Mouse (Mus musculus): ENCODE data around the gene Cenpt.
"Not testable (repeated sequence)": the region's sequence is repeated elsewhere in the genome, so short reads cannot be mapped to it uniquely, and the experiment has no call there.

The Cenpt gene

GRCm38 (mm10) chr8:105854303-105854702, 1.2 kb upstream of the Cenpt start:
- DNase-seq (ENCODE audit: low read depth, low spot score): no peak

- no peak for DNase-seq (ENCODE audit: low read depth, low spot score)
These were observed 840 bp downstream of the Cenpt start for GRCm38 (mm10) chr8:105852146-105852729.

- DNase-seq (ENCODE audit: low read depth, low spot score): peak; percentile 89
These were observed 1.4 kb downstream of the Cenpt start for GRCm38 (mm10) chr8:105851651-105852143.

- DNase-seq (ENCODE audit: low read depth, low spot score): no peak
These were observed 2.5 kb downstream of the Cenpt start for GRCm38 (mm10) chr8:105850611-105851010.

GRCm38 (mm10) chr8:105850014-105850413, 3.1 kb downstream of the Cenpt start:
- no peak for DNase-seq (ENCODE audit: low read depth, low spot score)

GRCm38 (mm10) chr8:105846678-105847077, 6.4 kb downstream of the Cenpt start:
- DNase-seq (ENCODE audit: low read depth, low spot score): no peak

GRCm38 (mm10) chr8:105839209-105839608, 13.9 kb downstream of the Cenpt start:
- DNase-seq (ENCODE audit: low read depth, low spot score): no peak

GRCm38 (mm10) chr8:105836991-105837390, 16.1 kb downstream of the Cenpt start:
- DNase-seq (ENCODE audit: low read depth, low spot score): no peak

GRCm38 (mm10) chr8:105835318-105835717, 17.8 kb downstream of the Cenpt start:
- no peak for DNase-seq (ENCODE audit: low read depth, low spot score)

- DNase-seq (ENCODE audit: low read depth, low spot score): not testable (repeated sequence)
These were observed 19.3 kb downstream of the Cenpt start for GRCm38 (mm10) chr8:105833740-105834139.

- DNase-seq (ENCODE audit: low read depth, low spot score): peak; percentile 100
These were observed 25.9 kb downstream of the Cenpt start, which contains the start of the genes Ranbp10 and Tsnaxip1 for GRCm38 (mm10) chr8:105826861-105827848. Gene Ranbp10, minus strand, starts transcription at chr8:105827350. Gene Tsnaxip1, plus strand, starts transcription at chr8:105827731.

GRCm38 (mm10) chr8:105826379-105826778, 26.7 kb downstream of the Cenpt start:
- no peak for DNase-seq (ENCODE audit: low read depth, low spot score)

GRCm38 (mm10) chr8:105825506-105825905, 27.6 kb downstream of the Cenpt start:
- DNase-seq (ENCODE audit: low read depth, low spot score): no peak

GRCm38 (mm10) chr8:105820925-105821324, 32.2 kb downstream of the Cenpt start:
- no peak for DNase-seq (ENCODE audit: low read depth, low spot score)

GRCm38 (mm10) chr8:105819659-105820058, 33.4 kb downstream of the Cenpt start:
- no peak for DNase-seq (ENCODE audit: low read depth, low spot score)

GRCm38 (mm10) chr8:105813241-105813640, 39.8 kb downstream of the Cenpt start:
- DNase-seq (ENCODE audit: low read depth, low spot score): no peak

GRCm38 (mm10) chr8:105812511-105812910, 40.6 kb downstream of the Cenpt start:
- DNase-seq (ENCODE audit: low read depth, low spot score): no peak

- no peak for DNase-seq (ENCODE audit: low read depth, low spot score)
These were observed 41.5 kb downstream of the Cenpt start for GRCm38 (mm10) chr8:105811543-105811942.

- no peak for DNase-seq (ENCODE audit: low read depth, low spot score)
These were observed 42.0 kb downstream of the Cenpt start for GRCm38 (mm10) chr8:105811061-105811460.

GRCm38 (mm10) chr8:105810245-105810786, 42.8 kb downstream of the Cenpt start:
- no peak for DNase-seq (ENCODE audit: low read depth, low spot score)

GRCm38 (mm10) chr8:105808480-105808879, 44.6 kb downstream of the Cenpt start:
- DNase-seq (ENCODE audit: low read depth, low spot score): no peak

GRCm38 (mm10) chr8:105807766-105808165, 45.3 kb downstream of the Cenpt start:
- DNase-seq (ENCODE audit: low read depth, low spot score): no peak
